Mouse (Mus musculus) spleen, embryonic (tissue): ENCODE data around the gene 1700074P13Rik.
"Not testable (repeated sequence)": the region's sequence is repeated elsewhere in the genome, so short reads cannot be mapped to it uniquely, and the experiment has no call there.

ENCODE experiments used
- CTCF ChIA-PET: fragments of 350-600 bp; sonication (Branson Sonifier 250); formaldehyde crosslinking; loops from one replicate; lab custom pipeline; 2022; lab: Charles Lee

1700074P13Rik gene

DNA sequence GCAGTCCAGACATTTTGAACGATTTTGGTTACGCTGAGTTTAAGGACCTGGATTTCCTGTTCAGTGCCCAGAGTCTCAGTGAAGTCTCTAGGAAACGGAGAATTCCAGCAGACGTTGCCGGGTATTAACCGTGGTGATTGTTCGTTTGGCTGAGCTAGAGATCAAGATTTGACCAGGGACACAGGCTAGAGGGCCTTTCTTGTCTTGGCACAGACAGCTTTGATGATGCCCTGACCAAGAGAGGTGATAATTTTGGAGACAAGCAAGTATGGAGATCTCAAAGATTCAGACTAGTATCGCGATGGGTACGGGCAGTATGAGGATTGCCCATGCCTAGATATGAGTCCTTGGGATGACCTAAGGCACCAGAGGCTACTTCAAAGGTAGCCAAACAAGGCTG, at the start of gene 1700074P13Rik:
Gene 1700074P13Rik (minus strand): TSS at position 101 of the 400 bp plus-strand sequence.
- CTCF ChIA-PET = no interaction called here

DNA sequence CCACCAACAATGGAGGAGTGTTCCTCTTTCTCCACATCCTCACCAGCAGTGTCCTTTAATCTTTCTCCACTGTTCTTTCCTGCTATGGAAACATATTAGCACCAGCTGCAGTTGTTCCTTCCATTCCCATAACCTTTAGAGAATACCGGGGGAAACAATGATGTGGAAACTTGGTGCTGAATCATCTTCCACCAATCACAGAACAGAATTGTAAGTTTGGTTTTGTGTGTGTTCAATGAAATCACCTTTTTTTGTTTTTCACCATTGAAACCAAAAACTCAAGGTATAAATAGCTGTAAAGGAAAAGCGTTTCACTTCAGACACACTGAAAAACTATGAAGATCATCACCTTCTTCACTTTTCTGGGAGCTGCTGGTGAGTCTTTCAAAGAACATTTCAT, 24.1 kb upstream of the 1700074P13Rik start, which contains the start of gene 1810009J06Rik:
Gene 1810009J06Rik (plus strand): TSS at position 301 of the 400 bp plus-strand sequence.
- CTCF ChIA-PET = not testable (repeated sequence)

DNA sequence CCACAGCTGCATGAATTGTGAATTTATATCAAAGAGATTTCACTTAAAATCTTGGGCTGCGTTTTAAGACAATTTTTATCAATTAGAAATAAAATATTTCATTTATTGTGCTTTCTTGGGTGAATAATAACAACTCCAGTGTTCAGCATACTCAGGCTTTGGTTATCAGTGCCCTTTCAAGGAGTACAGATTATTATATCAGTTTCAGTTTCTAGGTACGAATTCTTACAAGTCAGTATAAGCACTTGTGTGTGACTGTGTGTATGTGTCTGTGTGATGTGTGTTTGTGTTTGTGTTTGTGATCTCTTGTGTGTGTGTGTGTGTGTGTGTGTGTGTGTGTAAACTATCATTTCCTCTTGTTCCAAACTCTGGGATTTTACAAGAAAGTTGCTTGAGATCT, 13.4 kb upstream of the 1700074P13Rik start:
- CTCF ChIA-PET = no interaction called here

DNA sequence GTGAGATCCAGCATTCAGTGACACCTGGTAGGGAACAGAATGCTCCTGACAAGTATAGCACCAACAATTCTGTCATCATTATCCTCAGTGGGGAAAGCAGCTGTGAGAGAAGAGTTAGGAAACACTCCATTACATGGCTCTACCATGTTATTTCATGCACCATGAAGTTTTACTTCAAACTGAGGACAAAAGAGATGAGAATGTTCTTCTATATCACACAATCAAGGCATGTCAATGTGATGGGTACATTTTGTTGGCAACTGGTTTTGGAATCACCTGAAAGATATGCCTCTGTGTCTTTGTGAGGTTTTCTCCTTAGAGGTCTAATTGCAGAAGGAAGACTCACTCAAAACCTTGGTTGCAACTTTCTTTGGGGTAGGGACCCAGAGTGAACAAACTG, 11.4 kb upstream of the 1700074P13Rik start, which contains the start of gene Gm4744:
Gene Gm4744 (minus strand): TSS at position 101 of the 400 bp plus-strand sequence.
- CTCF ChIA-PET = no interaction called here

DNA sequence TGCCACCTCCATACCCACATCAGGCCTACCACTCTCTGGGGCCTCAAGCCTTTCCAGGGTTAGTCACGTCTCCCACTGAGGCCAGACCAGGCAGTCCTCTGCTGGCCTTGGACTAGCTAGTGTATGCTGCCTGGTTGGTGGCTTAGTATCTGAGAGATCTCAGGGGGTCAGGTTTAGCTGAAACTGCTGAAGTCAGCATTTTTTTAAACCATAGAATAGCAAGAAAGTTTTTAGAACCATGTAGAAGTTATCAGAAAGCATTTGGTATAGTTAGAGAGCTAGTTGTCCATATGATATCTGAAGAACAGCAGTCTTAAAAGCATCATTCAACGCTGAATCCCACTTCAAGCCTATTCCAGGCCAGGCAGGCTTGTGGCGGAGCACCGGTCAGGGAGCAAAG, 20.4 kb downstream of the 1700074P13Rik start:
- CTCF ChIA-PET = no interaction called here

DNA sequence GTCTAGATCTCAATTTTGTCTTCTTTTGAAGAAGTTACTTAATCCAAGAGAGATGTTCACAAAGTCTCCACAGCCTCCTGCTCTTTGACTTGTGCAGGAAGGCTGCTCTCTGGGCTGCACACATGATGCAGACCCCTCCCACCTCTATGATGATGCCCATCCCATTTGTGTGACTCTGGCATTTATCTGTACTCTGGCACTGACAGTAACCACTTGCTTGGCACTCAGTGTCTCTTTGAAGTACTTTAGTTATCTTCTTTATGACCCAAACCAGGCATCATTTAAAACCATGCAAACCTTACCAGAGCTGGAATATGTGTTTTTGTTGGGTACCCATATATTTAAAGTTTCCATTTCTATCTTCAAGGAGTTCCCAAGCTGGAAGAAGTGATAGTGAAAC, 40.1 kb downstream of the 1700074P13Rik start, which contains the start of gene Prss58:
Gene Prss58 (minus strand): TSS at position 101 of the 400 bp plus-strand sequence.
- CTCF ChIA-PET = no interaction called here

DNA sequence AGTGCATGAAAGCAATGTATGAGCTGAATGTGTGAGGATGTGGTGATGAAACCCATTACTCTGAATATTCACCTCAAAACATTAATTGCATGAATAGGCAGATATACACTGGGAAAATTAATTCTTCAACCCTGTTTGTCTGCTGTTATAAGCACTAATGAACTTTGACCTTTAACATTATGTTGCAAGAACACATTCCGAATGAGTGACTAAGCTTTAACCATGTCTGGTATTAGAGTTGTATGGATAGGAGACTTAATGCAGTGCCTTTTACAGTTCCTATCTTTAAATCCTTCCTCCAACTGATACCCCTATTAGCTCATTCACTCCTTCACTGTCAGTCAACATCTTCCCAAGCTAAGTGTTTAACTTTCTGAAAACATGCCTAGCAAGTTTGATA, 45.6 kb downstream of the 1700074P13Rik start:
- CTCF ChIA-PET = no interaction called here

DNA sequence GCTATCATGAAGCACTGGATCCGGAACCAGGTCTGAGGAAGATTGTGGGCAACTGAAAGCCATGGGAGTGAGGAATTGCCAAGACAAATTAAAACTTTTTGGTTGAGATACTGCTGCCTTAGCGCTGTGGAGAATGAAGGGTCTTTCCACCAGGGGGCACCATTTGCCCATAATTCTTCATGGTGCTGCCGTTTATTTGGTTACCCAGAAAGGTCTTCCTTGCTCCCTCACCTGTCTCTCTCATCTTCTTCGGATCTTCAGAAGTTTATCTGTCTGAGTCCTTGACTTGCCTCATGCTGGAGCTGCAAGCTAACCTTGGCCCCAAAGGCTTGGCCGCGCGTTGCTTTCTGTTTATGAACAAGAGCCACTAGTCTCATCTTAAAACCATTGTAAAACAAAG, 46.8 kb downstream of the 1700074P13Rik start:
- CTCF ChIA-PET = interaction anchor here (0.6 kb wide), 1 partner anchor 36 kb away, joined by 8 read pairs; no protein-coding TSS in a partner anchor

DNA sequence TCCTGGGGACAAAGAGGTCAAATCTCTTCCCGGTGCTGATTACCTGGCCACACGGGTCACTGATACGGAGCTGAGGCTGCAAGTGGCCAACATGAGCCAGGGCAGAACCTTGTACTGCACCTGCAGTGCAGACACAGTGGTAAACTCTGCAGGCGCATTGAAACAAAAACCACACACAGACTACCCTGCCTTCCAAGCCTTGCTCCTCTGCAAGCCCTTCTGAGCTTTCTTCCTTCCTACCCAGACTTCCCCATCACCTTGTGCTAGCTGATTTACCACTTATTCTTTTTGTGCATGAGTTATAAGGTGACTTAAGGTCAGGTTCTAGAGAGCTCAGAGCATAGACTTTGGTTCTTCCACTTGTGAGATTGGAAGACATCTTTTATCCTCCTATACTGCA, 48.6 kb downstream of the 1700074P13Rik start:
- CTCF ChIA-PET = no interaction called here

DNA sequence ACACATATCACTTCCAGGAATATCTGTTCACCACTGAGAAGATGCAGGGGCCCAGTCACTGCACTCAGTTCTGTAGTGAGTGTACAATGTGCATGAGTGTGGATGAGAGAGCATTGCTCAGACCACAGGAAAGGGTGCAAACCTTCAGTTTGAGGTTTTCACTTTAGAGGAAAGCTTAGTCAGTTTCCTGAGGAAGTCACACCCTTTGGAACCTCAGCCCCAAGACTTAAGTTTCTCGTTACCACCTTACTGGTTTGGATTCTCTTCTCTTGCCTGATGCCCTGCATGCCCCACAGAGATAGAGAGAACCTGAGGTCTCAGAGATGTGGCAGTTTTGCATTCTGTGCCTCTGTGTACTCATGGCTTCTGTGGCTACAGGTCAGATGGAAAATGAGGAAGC, 49.4 kb downstream of the 1700074P13Rik start:
- CTCF ChIA-PET = no interaction called here

DNA sequence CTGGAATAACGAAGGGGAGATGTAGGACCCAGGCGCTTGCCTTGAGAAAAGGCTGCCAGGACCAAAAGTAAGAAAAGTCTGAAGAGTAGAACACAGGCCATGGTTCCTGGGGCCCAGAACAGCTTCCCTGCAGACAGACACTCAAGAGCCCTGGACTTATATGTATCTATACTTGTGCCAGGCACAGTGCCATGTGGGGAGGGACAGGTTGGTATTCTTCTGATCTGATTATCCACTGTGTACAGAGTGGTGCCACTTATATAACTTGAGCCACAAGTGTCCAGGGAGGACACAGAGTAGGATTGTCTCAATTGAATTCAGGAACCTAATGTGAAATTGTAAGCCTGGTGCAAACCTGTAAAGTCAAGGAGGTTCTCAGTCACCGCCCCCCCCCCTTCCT, 53.0 kb downstream of the 1700074P13Rik start, which contains the start of gene Moxd2:
Gene Moxd2 (minus strand): TSS at position 101 of the 400 bp plus-strand sequence.
- CTCF ChIA-PET = no interaction called here
